Mouse (Mus musculus) midbrain, embryonic 12.5 days (tissue): Measurements from ENCODE around the gene Swap70. TPM values are rescaled to one million over a fixed set of nuclear protein-coding genes. Genes with fewer than 3 reads are reported as not detected.

Source experiments
- ATAC-seq: fragments of 200-750 bp; cut with Nextera tagmentation; 2 replicates; pipeline ENCODE4 v1.8.0; 2017; ENCODE audit warnings: low read depth, moderate TSS enrichment, moderate library complexity; ENCODE audit not compliant: low FRiP score
- H3K27ac ChIP-seq: fragments of 300-500 bp; sonication (generic); replicated peaks from 2 replicates; pipeline ENCODE4 v1.5.1; 2016; ENCODE audit warnings: mild to moderate bottlenecking
- H3K27me3 ChIP-seq: fragments of 300-500 bp; sonication (generic); 2 replicates; pipeline ENCODE4 v1.6.1; 2016; ENCODE audit warnings: mild to moderate bottlenecking
- H3K36me3 ChIP-seq: fragments of 300-500 bp; sonication (generic); 2 replicates; pipeline ENCODE4 v1.6.1; 2016
- H3K4me1 ChIP-seq: fragments of 300-500 bp; sonication (generic); 2 replicates; pipeline ENCODE4 v1.6.1; 2016
- H3K4me2 ChIP-seq: fragments of 300-500 bp; sonication (generic); replicated peaks from 2 replicates; pipeline ENCODE4 v1.6.1; 2016; ENCODE audit warnings: mild to moderate bottlenecking, moderate library complexity
- H3K4me3 ChIP-seq: fragments of 300-500 bp; sonication (generic); 2 replicates; pipeline ENCODE4 v1.5.1; 2016; ENCODE audit warnings: mild to moderate bottlenecking
- H3K9ac ChIP-seq: fragments of 300-500 bp; sonication (generic); replicated peaks from 2 replicates; pipeline ENCODE4 v1.6.1; 2016; ENCODE audit warnings: mild to moderate bottlenecking, moderate library complexity
- H3K9me3 ChIP-seq: fragments of 300-500 bp; sonication (generic); 2 replicates; pipeline ENCODE4 v1.6.1; 2016; ENCODE audit warnings: mild to moderate bottlenecking
- WGBS: fragments of 180-500 bp; shearing (Covaris S2); methylation state at CpG from one replicate; pipeline ENCODE4 v1.1.7; 2016; 5-methylcytosine and 5-hydroxymethylcytosine counted together
- polyA plus RNA-seq: library from polyadenylated mRNA; unstranded; fragments of >200 nt; fragmentation: Nextera tagmentation; extraction: Ambion mirVana; gene quantifications from 2 replicates; pipeline ENCODE4 v1.2.1, GENCODE M21; 2016

Swap70 gene
- polyA plus RNA-seq, 1 experiment from 2014 or later = 19.2 TPM

DNA sequence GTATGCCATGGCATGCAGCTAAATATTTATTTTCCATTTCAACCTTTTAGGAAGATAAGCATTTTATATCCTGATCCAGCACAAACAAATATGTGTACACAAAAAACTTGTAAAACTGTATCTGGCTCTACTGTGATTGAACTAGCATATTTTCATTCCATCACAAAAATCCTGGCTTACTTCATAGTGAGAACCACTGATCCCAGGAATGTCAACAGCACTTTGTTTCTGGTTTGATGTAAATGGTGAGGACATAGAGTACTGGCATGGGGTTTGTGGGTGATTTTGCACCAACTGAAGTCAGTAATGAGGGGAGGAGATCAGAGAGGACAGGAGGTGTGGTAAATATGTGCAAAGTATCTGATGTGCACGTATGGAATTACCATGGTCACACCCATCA is 41.1 kb downstream of the Swap70 start:
- no peak for ATAC-seq
- Histone ChIP-seq H3K27me3 (no peaks in the 10 kb centered on the region), H3K4me2 (no peak overlapping the region), H3K4me3 (no peak overlapping the region), H3K9ac (no peak overlapping the region), H3K4me1 (no peaks in the 10 kb centered on the region), H3K9me3 (no peaks in the 10 kb centered on the region), H3K36me3 (no peaks in the 10 kb centered on the region), H3K27ac (no peak overlapping the region)
- WGBS = 77% methylated on average over 1 of the region's 1 CpGs

- WGBS = 81% methylated on average over 1 of the region's 1 CpGs
- Histone ChIP-seq H3K9ac (no peak overlapping the region), H3K4me3 (no peak overlapping the region), H3K27ac (no peak overlapping the region), H3K9me3 (no peaks in the 10 kb centered on the region), H3K27me3 (no peaks in the 10 kb centered on the region), H3K4me1 (no peaks in the 10 kb centered on the region), H3K36me3 (no peaks in the 10 kb centered on the region), H3K4me2 (no peak overlapping the region)
- no peak for ATAC-seq
These were observed 42.0 kb downstream of the Swap70 start for GRCm38 (mm10) chr7:110263474-110263873.

GRCm38 (mm10) chr7:110265796-110266195 is 44.3 kb downstream of the Swap70 start:
- H3K4me2 ChIP-seq = no peak overlapping the region
- H3K27me3 ChIP-seq = no peaks in the 10 kb centered on the region
- no peak for ATAC-seq
- H3K36me3 ChIP-seq = peaks cover 8% of the 10 kb centered on the region; the same call in 1 of the 2 replicates
- no peak overlapping the region for H3K27ac ChIP-seq
- H3K9me3 ChIP-seq = no peaks in the 10 kb centered on the region
- WGBS = 40% methylated on average over 7 of the region's 7 CpGs
- H3K4me3 ChIP-seq = no peak overlapping the region
- H3K9ac ChIP-seq = no peak overlapping the region
- H3K4me1 ChIP-seq = no peaks in the 10 kb centered on the region

- Histone ChIP-seq H3K4me2 (no peak overlapping the region), H3K9me3 (no peaks in the 10 kb centered on the region), H3K27ac (no peak overlapping the region), H3K36me3 (peaks cover 8% of the 10 kb centered on the region; the same call in 1 of the 2 replicates), H3K27me3 (no peaks in the 10 kb centered on the region), H3K4me3 (no peak overlapping the region), H3K9ac (no peak overlapping the region), H3K4me1 (no peaks in the 10 kb centered on the region)
- ATAC-seq = no peak
These were observed 45.5 kb downstream of the Swap70 start for GRCm38 (mm10) chr7:110267014-110267413.

- H3K4me1 ChIP-seq = no peaks in the 10 kb centered on the region
- 95% methylated on average over 9 of the region's 9 CpGs for WGBS
- no peaks in the 10 kb centered on the region for H3K27me3 ChIP-seq
- H3K4me3 ChIP-seq = no peak overlapping the region
- H3K9ac ChIP-seq = no peak overlapping the region
- H3K27ac ChIP-seq = no peak overlapping the region
- ATAC-seq = no peak
- H3K9me3 ChIP-seq = no peaks in the 10 kb centered on the region
- H3K4me2 ChIP-seq = no peak overlapping the region
- H3K36me3 ChIP-seq = peaks cover 8% of the 10 kb centered on the region; the same call in 1 of the 2 replicates
These were observed 46.5 kb downstream of the Swap70 start for GRCm38 (mm10) chr7:110267994-110268393.

- ATAC-seq = no peak
- Histone ChIP-seq H3K9me3 (no peaks in the 10 kb centered on the region), H3K4me2 (no peak overlapping the region), H3K27me3 (no peaks in the 10 kb centered on the region), H3K9ac (no peak overlapping the region), H3K36me3 (peaks cover 8% of the 10 kb centered on the region; the same call in 1 of the 2 replicates), H3K4me3 (no peak overlapping the region), H3K27ac (no peak overlapping the region), H3K4me1 (no peaks in the 10 kb centered on the region)
- 82% methylated on average over 4 of the region's 4 CpGs for WGBS
These were observed 47.0 kb downstream of the Swap70 start for GRCm38 (mm10) chr7:110268511-110268910.

GRCm38 (mm10) chr7:110269777-110270176 is 48.3 kb downstream of the Swap70 start:
- Histone ChIP-seq H3K4me3 (no peak overlapping the region), H3K4me2 (no peak overlapping the region), H3K27ac (no peak overlapping the region), H3K9ac (no peak overlapping the region), H3K4me1 (no peaks in the 10 kb centered on the region), H3K9me3 (no peaks in the 10 kb centered on the region), H3K36me3 (peaks cover 8% of the 10 kb centered on the region; the same call in 1 of the 2 replicates), H3K27me3 (no peaks in the 10 kb centered on the region)
- ATAC-seq = no peak
- WGBS = 86% methylated on average over 14 of the region's 14 CpGs

- 91% methylated on average over 7 of the region's 7 CpGs for WGBS
- no peak overlapping the region for H3K4me3 ChIP-seq
- H3K9me3 ChIP-seq = no peaks in the 10 kb centered on the region
- no peak for ATAC-seq
- no peak overlapping the region for H3K9ac ChIP-seq
- no peak overlapping the region for H3K27ac ChIP-seq
- peaks cover 8% of the 10 kb centered on the region; the same call in 1 of the 2 replicates for H3K36me3 ChIP-seq
- H3K27me3 ChIP-seq = no peaks in the 10 kb centered on the region
- no peaks in the 10 kb centered on the region for H3K4me1 ChIP-seq
- H3K4me2 ChIP-seq = no peak overlapping the region
These were observed 48.9 kb downstream of the Swap70 start for GRCm38 (mm10) chr7:110270455-110270854.

DNA sequence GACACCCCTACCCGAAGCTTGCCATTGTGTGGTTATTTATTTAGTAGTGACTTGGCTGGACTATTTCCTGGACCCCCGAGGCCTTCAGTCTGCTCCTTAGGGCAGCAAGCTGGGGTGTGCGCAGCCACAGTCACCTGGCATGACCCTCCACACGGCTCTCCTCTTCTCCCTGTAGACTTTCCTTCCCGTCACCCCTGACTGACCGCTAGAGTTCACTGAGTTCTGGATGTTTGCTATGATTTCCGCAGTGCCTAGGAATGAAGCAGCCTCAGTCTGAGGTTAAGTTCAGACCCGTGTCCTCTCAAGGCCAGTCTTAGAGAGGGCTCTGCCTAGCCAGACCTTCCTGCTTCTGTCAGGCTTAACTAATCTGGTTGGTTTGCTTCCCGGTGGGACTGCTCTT is 50.3 kb downstream of the Swap70 start:
- Histone ChIP-seq H3K36me3 (peaks cover 8% of the 10 kb centered on the region; the same call in 1 of the 2 replicates), H3K27me3 (no peaks in the 10 kb centered on the region), H3K9me3 (no peaks in the 10 kb centered on the region), H3K4me1 (no peaks in the 10 kb centered on the region), H3K4me3 (no peak overlapping the region), H3K4me2 (no peak overlapping the region), H3K27ac (no peak overlapping the region), H3K9ac (no peak overlapping the region)
- 73% methylated on average over 9 of the region's 9 CpGs for WGBS
- no peak for ATAC-seq

DNA sequence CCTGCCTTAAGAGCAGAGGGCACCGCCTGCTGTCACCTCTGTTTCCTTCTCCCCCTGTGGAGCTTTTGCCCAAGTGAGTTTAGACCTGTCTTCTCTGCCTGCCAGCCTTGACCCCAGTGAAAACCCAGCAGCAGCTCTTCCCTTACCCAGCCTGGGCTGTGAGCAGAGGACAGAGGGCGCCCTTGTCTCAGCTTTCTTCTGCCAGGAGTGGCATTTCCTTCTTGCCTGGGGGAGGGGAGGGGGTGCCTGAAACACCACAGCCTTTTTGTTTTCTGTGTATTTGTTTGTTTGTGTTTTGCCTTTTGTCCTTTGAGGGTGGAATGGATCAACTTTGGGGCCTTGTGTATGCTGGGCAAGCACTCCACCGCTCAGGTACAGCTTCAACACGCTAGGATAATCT is 50.9 kb downstream of the Swap70 start:
- no peak overlapping the region for H3K27ac ChIP-seq
- ATAC-seq = no peak
- WGBS = 80% methylated on average over 4 of the region's 4 CpGs

DNA sequence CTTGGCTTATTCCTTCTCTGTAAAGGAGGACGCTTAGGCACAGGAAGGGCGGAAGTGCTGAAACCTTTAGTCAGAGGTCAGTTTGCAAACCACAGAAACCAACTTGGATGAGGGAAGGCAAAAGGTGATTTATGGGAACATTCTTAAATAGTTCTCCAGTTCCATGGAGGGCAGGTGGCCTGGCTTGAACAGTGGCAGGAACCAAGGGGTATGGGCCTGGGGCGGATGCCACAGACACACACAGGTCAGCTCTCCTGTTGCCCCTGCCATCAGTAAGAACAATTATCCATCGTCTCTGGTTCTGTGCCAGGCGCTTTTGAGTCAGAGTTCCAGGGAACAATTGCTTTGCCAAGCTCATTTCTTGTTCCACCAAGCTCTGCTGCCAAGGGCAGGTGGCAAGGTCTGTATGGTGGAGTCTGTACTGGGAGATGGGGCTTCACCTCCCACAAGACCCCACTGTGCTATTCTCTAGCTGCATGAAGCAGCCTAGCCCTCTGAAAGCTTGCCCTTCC is 56.3 kb downstream of the Swap70 start:
- no peaks in the 10 kb centered on the region for H3K4me1 ChIP-seq
- H3K4me3 ChIP-seq = no peak overlapping the region
- peaks cover 19% of the 10 kb centered on the region for H3K36me3 ChIP-seq
- H3K9me3 ChIP-seq = no peaks in the 10 kb centered on the region
- no peak for ATAC-seq
- 92% methylated on average over 5 of the region's 5 CpGs for WGBS
- H3K27me3 ChIP-seq = no peaks in the 10 kb centered on the region
- no peak overlapping the region for H3K27ac ChIP-seq
- no peak overlapping the region for H3K9ac ChIP-seq
- no peak overlapping the region for H3K4me2 ChIP-seq

More for the DNA sequence above, 50.9 kb downstream of the Swap70 start:
- Histone ChIP-seq H3K9me3 (no peaks in the 10 kb centered on the region), H3K27me3 (no peaks in the 10 kb centered on the region), H3K9ac (no peak overlapping the region), H3K4me2 (no peak overlapping the region), H3K4me1 (no peaks in the 10 kb centered on the region), H3K36me3 (peaks cover 8% of the 10 kb centered on the region; the same call in 1 of the 2 replicates), H3K4me3 (no peak overlapping the region)

DNA sequence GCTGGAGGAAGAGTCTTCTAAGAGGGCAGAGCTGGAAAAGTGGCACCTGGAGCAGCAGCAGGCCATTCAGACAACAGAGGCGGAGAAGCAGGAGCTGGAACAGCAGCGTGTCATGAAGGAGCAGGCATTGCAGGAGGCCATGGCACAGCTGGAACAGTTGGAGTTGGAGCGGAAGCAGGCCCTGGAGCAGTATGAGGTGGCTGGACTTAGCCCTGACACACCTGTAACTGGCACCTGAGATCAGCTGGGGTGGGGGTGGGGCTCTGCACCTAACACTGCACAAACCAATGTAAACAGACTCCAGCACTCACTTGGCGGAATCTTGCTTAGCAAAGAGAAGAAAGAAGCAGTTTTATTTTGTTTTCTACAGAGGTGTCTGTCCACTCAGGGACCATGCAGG is 57.7 kb downstream of the Swap70 start:
- Histone ChIP-seq H3K36me3 (peaks cover 19% of the 10 kb centered on the region), H3K27me3 (no peaks in the 10 kb centered on the region), H3K4me1 (no peaks in the 10 kb centered on the region), H3K4me3 (no peak overlapping the region), H3K9me3 (no peaks in the 10 kb centered on the region), H3K27ac (no peak overlapping the region), H3K9ac (no peak overlapping the region), H3K4me2 (no peak overlapping the region)
- WGBS = 94% methylated on average over 4 of the region's 4 CpGs
- ATAC-seq = no peak
